ENCODE assay signal across 11 mouse cellular contexts in genomic region chr1:82634545-82635253, GRCm38 (mm10). TPM values are rescaled to one million over a fixed set of nuclear protein-coding genes. Genes with fewer than 3 reads are reported as not detected.
DNase-seq lines count a peak whose midpoint lies in the region; ATAC-seq and TF ChIP-seq lines count a peak whose summit lies in the region.
"Had no signal": no experiment of that assay in that cellular context is flagged by ENCODE, and none has a peak within 500 bp of the region (broad histone marks: within the 10 kb centered on the region; RNA-seq: fewer than 3 reads in every experiment).

No protein-coding gene starts in this region.

- no peaks in the 10 kb centered on the region for H3K36me3 ChIP-seq in hindbrain, embryonic 12.5 days
- H3K36me3 ChIP-seq in hindbrain, embryonic 11.5 days (ENCODE audit: control insufficient read depth, insufficient read depth, low read length), result no peaks in the 10 kb centered on the region
- no peaks in the 10 kb centered on the region for H3K36me3 ChIP-seq in kidney, postnatal 0 days (ENCODE audit: insufficient read depth, low read length)
- H3K36me3 ChIP-seq in lung, embryonic 16.5 days (ENCODE audit: control insufficient read depth, insufficient read depth, low read length), result no peaks in the 10 kb centered on the region
- H3K36me3 ChIP-seq: embryonic facial prominence, embryonic 13.5 days had no signal

- no peak overlapping the region for H3K27ac ChIP-seq in hindbrain, embryonic 12.5 days
- H3K27ac ChIP-seq in hindbrain, embryonic 11.5 days (ENCODE audit: low read depth, low read length), result no peak overlapping the region
- H3K27ac ChIP-seq in kidney, postnatal 0 days, result 0 out of 2 replicates have a peak overlapping the region, but pooled peaks have one; percentile 21
- no peak overlapping the region for H3K27ac ChIP-seq in lung, embryonic 16.5 days (ENCODE audit: low read length)
- H3K27ac ChIP-seq: embryonic facial prominence, embryonic 13.5 days; liver, embryonic 14.5 days had no signal

- no peaks in the 10 kb centered on the region for H3K27me3 ChIP-seq in hindbrain, embryonic 12.5 days
- no peaks in the 10 kb centered on the region for H3K27me3 ChIP-seq in hindbrain, embryonic 11.5 days (ENCODE audit: control insufficient read depth, insufficient read depth, low read length)
- no peaks in the 10 kb centered on the region for H3K27me3 ChIP-seq in kidney, postnatal 0 days (ENCODE audit: insufficient read depth, low read length)
- H3K27me3 ChIP-seq in lung, embryonic 16.5 days (ENCODE audit: control insufficient read depth, insufficient read depth, low read depth, low read length), result no peaks in the 10 kb centered on the region
- H3K27me3 ChIP-seq: CH12.LX; embryonic facial prominence, embryonic 13.5 days had no signal

- intact Hi-C loops in gastrocnemius, postnatal 36 days (cut with DNase I), result no loop called here

- no peak overlapping the region for H3K9ac ChIP-seq in hindbrain, embryonic 12.5 days
- no peak overlapping the region for H3K9ac ChIP-seq in hindbrain, embryonic 11.5 days (ENCODE audit: low read depth, low read length)
- no peak overlapping the region for H3K9ac ChIP-seq in kidney, postnatal 0 days (ENCODE audit: low read depth, low read length)
- H3K9ac ChIP-seq in lung, embryonic 16.5 days (ENCODE audit: low read length), result no peak overlapping the region
- H3K9ac ChIP-seq: embryonic facial prominence, embryonic 13.5 days; liver, embryonic 14.5 days had no signal

- H3K4me2 ChIP-seq in hindbrain, embryonic 12.5 days (replicated peaks), result no peak overlapping the region
- no peak overlapping the region for H3K4me2 ChIP-seq in hindbrain, embryonic 11.5 days (replicated peaks; ENCODE audit: low read depth, low read length)
- H3K4me2 ChIP-seq in kidney, postnatal 0 days (ENCODE audit: low read length), result no peak overlapping the region
- no peak overlapping the region for H3K4me2 ChIP-seq in lung, embryonic 16.5 days (ENCODE audit: low read depth, low read length)
- H3K4me2 ChIP-seq: embryonic facial prominence, embryonic 13.5 days had no signal

- H3K4me1 ChIP-seq in hindbrain, embryonic 12.5 days, result 0 out of 2 replicates have a peak, but pooled peaks cover 3% of the 10 kb centered on the region
- H3K4me1 ChIP-seq in hindbrain, embryonic 11.5 days (replicated peaks; ENCODE audit: control insufficient read depth, insufficient read depth, low read length), result no peaks in the 10 kb centered on the region
- H3K4me1 ChIP-seq in kidney, postnatal 0 days (replicated peaks; ENCODE audit: insufficient read depth, low read length), result 0 out of 2 replicates have a peak, but pooled peaks cover 5% of the 10 kb centered on the region
- H3K4me1 ChIP-seq in lung, embryonic 16.5 days (replicated peaks; ENCODE audit: control insufficient read depth, insufficient read depth, low read length), result no peaks in the 10 kb centered on the region; the same call in 1 of the 2 replicates

- 81% methylated on average over 19 of the region's 19 CpGs for WGBS in hindbrain, embryonic 12.5 days
- WGBS in hindbrain, embryonic 11.5 days, result 88% methylated on average over 19 of the region's 19 CpGs
- WGBS in kidney, postnatal 0 days, result 47% methylated on average over 19 of the region's 19 CpGs
- 68% methylated on average over 19 of the region's 19 CpGs for WGBS in lung, embryonic 16.5 days

- H3K9me3 ChIP-seq in hindbrain, embryonic 12.5 days (replicated peaks), result no peaks in the 10 kb centered on the region
- H3K9me3 ChIP-seq in hindbrain, embryonic 11.5 days (ENCODE audit: control insufficient read depth, low read length), result no peaks in the 10 kb centered on the region
- H3K9me3 ChIP-seq in kidney, postnatal 0 days (replicated peaks; ENCODE audit: low read length), result no peaks in the 10 kb centered on the region
- no peaks in the 10 kb centered on the region for H3K9me3 ChIP-seq in lung, embryonic 16.5 days (ENCODE audit: control insufficient read depth, low read length)
- H3K9me3 ChIP-seq: embryonic facial prominence, embryonic 13.5 days had no signal

- ATAC-seq in hindbrain, embryonic 12.5 days (ENCODE audit: low FRiP score), result peak; percentile 75
- no peak for ATAC-seq in hindbrain, embryonic 11.5 days (ENCODE audit: low FRiP score)
- ATAC-seq in kidney, postnatal 0 days (replicated peaks; ENCODE audit: low FRiP score, low read depth), result peak; percentile 89
- peak; percentile 28; the same call in 1 of the 2 replicates for ATAC-seq in lung, embryonic 16.5 days (ENCODE audit: low read depth)

- no peak for DNase-seq in hindbrain, embryonic 11.5 days (ENCODE audit: low spot score)
- DNase-seq in cerebellum, adult 9-10 months, result peak; percentile 17
- DNase-seq in gastrocnemius, postnatal 36 days, result peak; percentile 50 to 63
- DNase-seq in kidney, postnatal 0 days (ENCODE audit: low spot score), result peak; percentile 23
- DNase-seq in skeletal muscle tissue, adult 2 months (ENCODE audit: low read depth, low spot score), result peak; percentile 27
- DNase-seq in thymus, postnatal 36 days, result no peak

- TF ChIP-seq CTCF in kidney, postnatal 0 days (IDR thresholded peaks at IDR 0.05; ENCODE audit: low read depth), result no peak

- no peak overlapping the region for H3K4me3 ChIP-seq in hindbrain, embryonic 12.5 days
- no peak overlapping the region for H3K4me3 ChIP-seq in hindbrain, embryonic 11.5 days (ENCODE audit: low read depth, low read length)
- no peak overlapping the region for H3K4me3 ChIP-seq in kidney, postnatal 0 days (replicated peaks; ENCODE audit: low read depth, low read length)
- no peak overlapping the region for H3K4me3 ChIP-seq in lung, embryonic 16.5 days (ENCODE audit: low read length)
- H3K4me3 ChIP-seq: embryonic facial prominence, embryonic 13.5 days had no signal

RNA-seq across cellular contexts. Expression of gene Col4a3, which starts 48.0 kb away (rescaled TPM):
- polyA plus RNA-seq in hindbrain, embryonic 12.5 days (2016; fragmentation: Nextera tagmentation; extraction: Ambion mirVana), result 0.14 and 0.26 TPM in 2 replicates
- polyA plus RNA-seq in hindbrain, embryonic 11.5 days (2014; fragmentation: Nextera tagmentation; extraction: Ambion mirVana), result 0.09 and 0.15 TPM in 2 replicates
- 1 to 10 TPM; 1.0 to 1.1 TPM for total RNA-seq in gastrocnemius, postnatal 36 days (2021)
- polyA plus RNA-seq in kidney, postnatal 0 days (2015; fragmentation: Nextera tagmentation; extraction: Ambion mirVana), result 21.9 and 22.3 TPM in 2 replicates
- polyA plus RNA-seq in lung, embryonic 16.5 days (2015; fragmentation: Nextera tagmentation; extraction: Ambion mirVana), result 7.0 and 7.1 TPM in 2 replicates
- total RNA-seq: CH12.LX had no signal

RNA-seq across cellular contexts. Expression of gene Col4a4, which starts 48.0 kb away (rescaled TPM):
- polyA plus RNA-seq in hindbrain, embryonic 12.5 days (2016; fragmentation: Nextera tagmentation; extraction: Ambion mirVana), result 0.25 and 0.26 TPM in 2 replicates
- polyA plus RNA-seq in hindbrain, embryonic 11.5 days (2014; fragmentation: Nextera tagmentation; extraction: Ambion mirVana), result 0.15 TPM in 2 replicates
- 1 to 10 TPM; 1.4 TPM for total RNA-seq in gastrocnemius, postnatal 36 days (2021)
- polyA plus RNA-seq in kidney, postnatal 0 days (2015; fragmentation: Nextera tagmentation; extraction: Ambion mirVana), result 20.3 and 20.8 TPM in 2 replicates
- 11.9 and 13.1 TPM in 2 replicates for polyA plus RNA-seq in lung, embryonic 16.5 days (2015; fragmentation: Nextera tagmentation; extraction: Ambion mirVana)

Comparison
In these comparisons a context has a peak if more than half of its experiments do, and no peak if none do; other contexts are left out.
1. DNase-seq: peak in cerebellum, adult 9-10 months (single experiment), gastrocnemius, postnatal 36 days (2 of 2), kidney, postnatal 0 days (single experiment) and skeletal muscle tissue, adult 2 months (single experiment); none in hindbrain, embryonic 11.5 days (single experiment) and thymus, postnatal 36 days (0 of 2).
2. RNA of gene Col4a4, which starts 48.0 kb away (polyA plus RNA-seq): 20.3 to 20.8 TPM in kidney, postnatal 0 days and 11.9 to 13.1 TPM in lung, embryonic 16.5 days; 0.25 to 0.26 TPM in hindbrain, embryonic 12.5 days and 0.15 TPM in hindbrain, embryonic 11.5 days; every median in the first group is over 10 times any median in the second.